Mouse (Mus musculus): ENCODE data around the gene Ap1m1. TPM values are rescaled to one million over a fixed set of nuclear protein-coding genes. Genes with fewer than 3 reads are reported as not detected.
A peak's percentile ranks its signal among the peaks of the same experiment; 100 is the strongest.

The Ap1m1 gene
- polyA plus RNA-seq, 1 experiment from 2014 or later = 54.0 TPM

GRCm38 (mm10) chr8:72273111-72273770 lies 33.4 kb downstream of the Ap1m1 start:
- 70% methylated on average over 1 of the region's 1 CpGs for WGBS
- Histone ChIP-seq H3K4me3 (ENCODE audit: low read depth, low read length) (no peak overlapping the region), H3K4me2 (replicated peaks; ENCODE audit: low read depth) (no peak overlapping the region), H3K27ac (ENCODE audit: low read depth, low read length) (no peak overlapping the region), H3K9me3 (ENCODE audit: control insufficient read depth) (no peaks in the 10 kb centered on the region), H3K36me3 (ENCODE audit: control insufficient read depth, insufficient read depth) (no peaks in the 10 kb centered on the region), H3K4me1 (replicated peaks; ENCODE audit: control insufficient read depth, insufficient read depth, low read length) (no peaks in the 10 kb centered on the region), H3K27me3 (replicated peaks; ENCODE audit: control insufficient read depth, insufficient read depth, low read length) (no peaks in the 10 kb centered on the region), H3K9ac (ENCODE audit: low read depth, low read length) (no peak overlapping the region)
- TF ChIP-seq CTCF (IDR thresholded peaks at IDR 0.05; ENCODE audit: low read depth) = peak; percentile 18; the same call in 1 of the 2 replicates
- no peak for ATAC-seq

- ATAC-seq = no peak
- Histone ChIP-seq H3K4me3 (ENCODE audit: low read depth, low read length) (no peak overlapping the region), H3K9ac (ENCODE audit: low read depth, low read length) (no peak overlapping the region), H3K9me3 (ENCODE audit: control insufficient read depth) (no peaks in the 10 kb centered on the region), H3K27ac (ENCODE audit: low read depth, low read length) (no peak overlapping the region), H3K27me3 (replicated peaks; ENCODE audit: control insufficient read depth, insufficient read depth, low read length) (no peaks in the 10 kb centered on the region), H3K4me2 (replicated peaks; ENCODE audit: low read depth) (no peak overlapping the region), H3K36me3 (ENCODE audit: control insufficient read depth, insufficient read depth) (no peaks in the 10 kb centered on the region), H3K4me1 (replicated peaks; ENCODE audit: control insufficient read depth, insufficient read depth, low read length) (no peaks in the 10 kb centered on the region)
- no peak for TF ChIP-seq CTCF (IDR thresholded peaks at IDR 0.05; ENCODE audit: low read depth)
- WGBS = 68% methylated on average over 5 of the region's 5 CpGs
Measured at GRCm38 (mm10) chr8:72273807-72274206, 34.0 kb downstream of the Ap1m1 start.

GRCm38 (mm10) chr8:72277244-72277643 lies 37.4 kb downstream of the Ap1m1 start:
- Histone ChIP-seq H3K4me1 (replicated peaks; ENCODE audit: control insufficient read depth, insufficient read depth, low read length) (no peaks in the 10 kb centered on the region), H3K4me3 (ENCODE audit: low read depth, low read length) (no peak overlapping the region), H3K27ac (ENCODE audit: low read depth, low read length) (no peak overlapping the region), H3K27me3 (replicated peaks; ENCODE audit: control insufficient read depth, insufficient read depth, low read length) (no peaks in the 10 kb centered on the region), H3K9me3 (ENCODE audit: control insufficient read depth) (no peaks in the 10 kb centered on the region), H3K4me2 (replicated peaks; ENCODE audit: low read depth) (no peak overlapping the region), H3K36me3 (ENCODE audit: control insufficient read depth, insufficient read depth) (no peaks in the 10 kb centered on the region), H3K9ac (ENCODE audit: low read depth, low read length) (no peak overlapping the region)
- ATAC-seq = no peak
- TF ChIP-seq CTCF (IDR thresholded peaks at IDR 0.05; ENCODE audit: low read depth) = no peak
- WGBS = 43% methylated on average over 3 of the region's 3 CpGs

- no peaks in the 10 kb centered on the region for H3K9me3 ChIP-seq (ENCODE audit: control insufficient read depth)
- H3K27ac ChIP-seq (ENCODE audit: low read depth, low read length) = no peak overlapping the region
- ATAC-seq = no peak
- H3K36me3 ChIP-seq (ENCODE audit: control insufficient read depth, insufficient read depth) = no peaks in the 10 kb centered on the region
- H3K4me1 ChIP-seq (replicated peaks; ENCODE audit: control insufficient read depth, insufficient read depth, low read length) = no peaks in the 10 kb centered on the region
- H3K27me3 ChIP-seq (replicated peaks; ENCODE audit: control insufficient read depth, insufficient read depth, low read length) = no peaks in the 10 kb centered on the region
- no peak overlapping the region for H3K4me3 ChIP-seq (ENCODE audit: low read depth, low read length)
- no peak for TF ChIP-seq CTCF (IDR thresholded peaks at IDR 0.05; ENCODE audit: low read depth)
- WGBS = 79% methylated on average over 7 of the region's 7 CpGs
- no peak overlapping the region for H3K9ac ChIP-seq (ENCODE audit: low read depth, low read length)
- H3K4me2 ChIP-seq (replicated peaks; ENCODE audit: low read depth) = no peak overlapping the region
Measured at GRCm38 (mm10) chr8:72279151-72279550, 39.3 kb downstream of the Ap1m1 start.

GRCm38 (mm10) chr8:72281634-72282033 lies 41.8 kb downstream of the Ap1m1 start:
- no peak for ATAC-seq
- TF ChIP-seq CTCF (IDR thresholded peaks at IDR 0.05; ENCODE audit: low read depth) = no peak
- Histone ChIP-seq H3K27ac (ENCODE audit: low read depth, low read length) (no peak overlapping the region), H3K4me1 (replicated peaks; ENCODE audit: control insufficient read depth, insufficient read depth, low read length) (no peaks in the 10 kb centered on the region), H3K9me3 (ENCODE audit: control insufficient read depth) (no peaks in the 10 kb centered on the region), H3K36me3 (ENCODE audit: control insufficient read depth, insufficient read depth) (no peaks in the 10 kb centered on the region), H3K27me3 (replicated peaks; ENCODE audit: control insufficient read depth, insufficient read depth, low read length) (no peaks in the 10 kb centered on the region), H3K4me3 (ENCODE audit: low read depth, low read length) (no peak overlapping the region), H3K4me2 (replicated peaks; ENCODE audit: low read depth) (no peak overlapping the region), H3K9ac (ENCODE audit: low read depth, low read length) (no peak overlapping the region)
- 34% methylated on average over 3 of the region's 3 CpGs for WGBS

- Histone ChIP-seq H3K9ac (ENCODE audit: low read depth, low read length) (no peak overlapping the region), H3K27me3 (replicated peaks; ENCODE audit: control insufficient read depth, insufficient read depth, low read length) (no peaks in the 10 kb centered on the region), H3K27ac (ENCODE audit: low read depth, low read length) (no peak overlapping the region), H3K9me3 (ENCODE audit: control insufficient read depth) (no peaks in the 10 kb centered on the region), H3K4me2 (replicated peaks; ENCODE audit: low read depth) (no peak overlapping the region), H3K4me3 (ENCODE audit: low read depth, low read length) (no peak overlapping the region), H3K36me3 (ENCODE audit: control insufficient read depth, insufficient read depth) (no peaks in the 10 kb centered on the region), H3K4me1 (replicated peaks; ENCODE audit: control insufficient read depth, insufficient read depth, low read length) (no peaks in the 10 kb centered on the region)
- ATAC-seq = no peak
- TF ChIP-seq CTCF (IDR thresholded peaks at IDR 0.05; ENCODE audit: low read depth) = no peak
- WGBS = 52% methylated on average over 4 of the region's 4 CpGs
Measured at GRCm38 (mm10) chr8:72285285-72285684, 45.5 kb downstream of the Ap1m1 start.

- no peak overlapping the region for H3K27ac ChIP-seq (ENCODE audit: low read depth, low read length)
- H3K27me3 ChIP-seq (replicated peaks; ENCODE audit: control insufficient read depth, insufficient read depth, low read length) = no peaks in the 10 kb centered on the region
- no peak overlapping the region for H3K4me2 ChIP-seq (replicated peaks; ENCODE audit: low read depth)
- H3K9me3 ChIP-seq (ENCODE audit: control insufficient read depth) = no peaks in the 10 kb centered on the region
- H3K4me3 ChIP-seq (ENCODE audit: low read depth, low read length) = no peak overlapping the region
- no peaks in the 10 kb centered on the region for H3K36me3 ChIP-seq (ENCODE audit: control insufficient read depth, insufficient read depth)
- no peak for TF ChIP-seq CTCF (IDR thresholded peaks at IDR 0.05; ENCODE audit: low read depth)
- no peaks in the 10 kb centered on the region for H3K4me1 ChIP-seq (replicated peaks; ENCODE audit: control insufficient read depth, insufficient read depth, low read length)
- H3K9ac ChIP-seq (ENCODE audit: low read depth, low read length) = no peak overlapping the region
- ATAC-seq = no peak
Measured at GRCm38 (mm10) chr8:72289051-72289450, 49.2 kb downstream of the Ap1m1 start.

Measured in intestine, postnatal 0 days (tissue).